Mouse (Mus musculus): Measurements from ENCODE around the gene Nme3. TPM values are rescaled to one million over a fixed set of nuclear protein-coding genes. Genes with fewer than 3 reads are reported as not detected.

Nme3 gene
- polyA plus RNA-seq (2012; rRNA removed; ENCODE audit: low replicate concordance), result 34.1 and 43.8 TPM in 2 replicates

DNA sequence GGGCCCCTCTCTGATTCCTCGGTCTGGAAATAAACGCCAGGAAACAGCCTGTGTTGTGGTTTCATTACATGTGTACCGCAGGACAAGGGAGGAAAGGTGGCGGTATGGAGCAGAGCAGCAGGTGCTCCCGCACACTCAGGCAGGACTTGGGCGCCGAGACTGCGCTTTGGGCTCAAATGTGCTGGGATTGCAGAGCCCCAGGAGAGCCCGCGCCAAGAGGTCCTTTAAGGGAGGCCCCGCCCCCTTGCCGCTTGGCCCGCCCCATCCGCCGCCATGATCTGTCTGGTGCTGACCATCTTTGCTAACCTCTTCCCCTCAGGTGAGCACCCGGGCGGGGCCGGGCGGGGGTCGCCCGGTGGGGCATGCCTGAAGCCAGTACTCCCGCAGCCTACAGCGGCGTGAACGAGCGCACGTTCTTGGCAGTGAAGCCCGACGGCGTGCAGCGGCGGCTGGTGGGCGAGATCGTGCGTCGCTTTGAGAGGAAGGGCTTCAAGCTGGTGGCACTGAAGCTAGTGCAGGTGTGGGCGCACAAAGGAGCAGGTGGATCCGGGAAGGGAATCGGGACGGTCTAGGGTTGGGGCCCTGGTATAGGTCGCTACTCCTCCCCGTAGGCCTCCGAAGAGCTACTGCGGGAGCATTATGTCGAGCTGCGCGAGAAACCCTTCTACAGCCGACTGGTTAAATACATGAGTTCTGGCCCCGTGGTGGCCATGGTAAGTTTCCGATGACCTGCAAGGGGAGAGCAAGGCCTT, at the start of gene Nme3:
Gene Nme3, plus strand, starts transcription at position 260 of the 752 bp plus-strand sequence.

DNA sequence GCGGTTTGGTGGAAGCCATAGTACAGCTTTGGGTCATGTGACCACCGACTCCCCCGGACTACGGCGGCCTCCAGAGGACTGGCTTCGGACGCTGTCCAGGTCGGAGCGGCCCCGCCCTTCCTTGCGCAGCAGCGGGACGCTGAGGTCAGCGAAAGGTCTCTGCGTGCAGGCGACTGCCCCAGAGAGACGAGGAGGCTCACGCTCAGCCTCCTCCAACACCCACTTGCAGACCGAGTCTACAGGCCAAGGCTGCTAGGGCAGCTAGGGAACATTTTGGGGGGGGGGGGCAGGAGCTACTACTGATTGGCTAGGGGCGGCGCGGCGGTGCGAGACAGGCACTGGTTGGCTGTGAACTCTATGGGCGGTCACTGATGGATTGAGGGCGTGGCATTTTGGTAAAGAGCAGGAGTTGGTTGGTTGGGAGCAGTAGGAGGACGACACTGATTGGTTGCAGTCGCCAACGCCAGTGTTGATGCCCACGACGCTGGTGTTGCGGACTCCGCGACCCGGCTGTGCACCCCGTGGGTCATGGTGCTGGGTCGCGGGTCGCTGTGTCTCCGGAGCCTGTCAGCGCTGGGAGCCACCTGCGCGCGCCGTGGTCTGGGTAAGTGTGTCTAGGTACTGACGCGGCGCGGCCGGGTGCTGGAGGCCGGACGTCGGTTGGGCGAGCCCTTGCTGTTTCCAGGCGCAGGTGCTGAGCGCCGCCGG, 46.1 kb upstream of the Nme3 start, which contains the start of gene Fahd1:
Gene Fahd1, minus strand, starts transcription at position 300 of the 708 bp plus-strand sequence.

DNA sequence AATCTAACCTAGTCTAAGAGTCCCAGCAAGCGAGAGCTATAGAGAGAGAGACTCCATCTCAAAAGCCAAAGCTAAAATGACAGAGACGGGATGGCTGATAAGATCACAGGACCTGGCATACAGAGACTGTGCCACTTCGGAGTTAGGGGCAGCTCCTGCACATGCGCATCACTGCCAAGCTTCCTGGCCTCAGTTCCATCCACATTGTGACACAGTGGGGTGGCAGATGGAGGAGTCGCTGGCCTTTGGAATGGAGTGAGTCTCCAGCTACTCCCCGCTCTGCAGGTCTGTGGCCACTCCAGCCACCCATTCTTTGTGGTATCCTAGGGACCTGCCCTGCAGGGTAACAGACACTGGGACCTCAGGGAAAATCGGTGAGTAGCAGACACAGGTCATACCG, 30.5 kb upstream of the Nme3 start, which contains the start of gene Igfals:
Gene Igfals, plus strand, starts transcription at position 222 of the 400 bp plus-strand sequence.

DNA sequence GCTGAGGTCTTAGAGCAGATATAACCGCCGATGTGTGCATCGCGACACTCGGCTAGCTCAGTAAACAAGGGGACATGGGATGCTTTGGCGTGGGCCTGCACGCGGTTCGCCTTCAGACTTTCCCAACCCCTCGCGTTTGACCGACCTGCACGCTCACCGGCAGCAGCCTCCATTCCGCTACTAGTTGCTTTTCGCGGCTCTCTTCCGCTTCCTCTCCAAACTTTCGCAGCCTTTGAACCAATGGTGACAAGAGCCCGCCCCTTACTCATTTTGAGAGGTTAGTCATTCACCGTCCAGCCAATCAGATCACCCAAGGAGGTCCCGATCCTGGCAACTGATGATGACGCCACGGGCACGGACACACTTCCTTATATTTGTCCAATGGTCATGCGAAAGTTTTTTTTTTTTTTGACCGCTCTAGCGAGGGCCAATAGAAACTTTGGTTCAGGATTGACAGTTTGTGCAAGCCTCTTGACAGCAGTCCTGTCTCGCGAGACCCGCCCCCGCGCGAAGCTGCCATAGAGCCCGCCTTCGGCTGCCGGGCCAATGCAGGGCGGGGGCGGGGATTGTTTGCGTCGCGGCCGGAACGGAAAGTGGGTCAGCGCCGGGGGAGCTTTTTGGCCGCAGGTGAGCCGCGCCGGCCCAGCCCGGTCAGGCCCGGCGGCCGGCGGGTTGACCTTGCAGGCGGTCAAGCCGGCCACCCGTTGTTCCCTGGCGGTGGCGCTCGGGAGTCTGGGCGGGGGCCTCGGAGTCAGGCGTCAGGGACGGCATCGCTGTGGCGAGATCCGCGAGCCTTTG, 10.0 kb upstream of the Nme3 start, which contains the start of the genes Nubp2 and Spsb3:
Gene Nubp2, minus strand, starts transcription at position 216 of the 798 bp plus-strand sequence.
Gene Spsb3, plus strand, starts transcription at position 510 of the 798 bp plus-strand sequence.

DNA sequence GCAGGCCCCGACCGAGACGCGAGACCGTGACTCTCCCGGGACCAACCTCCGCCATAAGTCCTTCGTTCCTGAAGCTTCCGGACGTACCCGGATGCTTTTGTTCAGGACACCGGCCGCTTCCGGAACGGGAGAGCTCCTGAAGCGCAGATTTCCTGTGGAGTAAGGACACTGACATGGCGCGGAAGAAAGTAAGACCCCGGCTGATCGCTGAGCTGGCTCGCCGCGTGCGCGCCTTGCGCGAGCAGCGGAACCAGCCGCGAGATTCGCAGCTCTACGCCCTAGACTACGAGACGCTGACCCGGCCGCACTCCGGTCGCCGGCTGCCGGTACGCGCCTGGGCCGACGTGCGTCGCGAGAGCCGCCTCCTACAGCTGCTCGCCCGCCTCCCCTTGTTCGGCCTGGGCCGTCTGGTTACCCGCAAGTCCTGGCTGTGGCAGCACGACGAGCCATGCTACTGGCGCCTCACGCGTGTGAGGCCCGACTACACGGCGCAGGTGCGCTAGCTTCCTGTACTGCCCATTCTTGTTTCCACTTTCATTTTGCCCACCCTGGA, 1.2 kb upstream of the Nme3 start, which contains the start of the genes Eme2 and Mrps34:
Gene Eme2, minus strand, starts transcription at position 93 of the 553 bp plus-strand sequence.
Gene Mrps34, plus strand, starts transcription at position 122 of the 553 bp plus-strand sequence.

DNA sequence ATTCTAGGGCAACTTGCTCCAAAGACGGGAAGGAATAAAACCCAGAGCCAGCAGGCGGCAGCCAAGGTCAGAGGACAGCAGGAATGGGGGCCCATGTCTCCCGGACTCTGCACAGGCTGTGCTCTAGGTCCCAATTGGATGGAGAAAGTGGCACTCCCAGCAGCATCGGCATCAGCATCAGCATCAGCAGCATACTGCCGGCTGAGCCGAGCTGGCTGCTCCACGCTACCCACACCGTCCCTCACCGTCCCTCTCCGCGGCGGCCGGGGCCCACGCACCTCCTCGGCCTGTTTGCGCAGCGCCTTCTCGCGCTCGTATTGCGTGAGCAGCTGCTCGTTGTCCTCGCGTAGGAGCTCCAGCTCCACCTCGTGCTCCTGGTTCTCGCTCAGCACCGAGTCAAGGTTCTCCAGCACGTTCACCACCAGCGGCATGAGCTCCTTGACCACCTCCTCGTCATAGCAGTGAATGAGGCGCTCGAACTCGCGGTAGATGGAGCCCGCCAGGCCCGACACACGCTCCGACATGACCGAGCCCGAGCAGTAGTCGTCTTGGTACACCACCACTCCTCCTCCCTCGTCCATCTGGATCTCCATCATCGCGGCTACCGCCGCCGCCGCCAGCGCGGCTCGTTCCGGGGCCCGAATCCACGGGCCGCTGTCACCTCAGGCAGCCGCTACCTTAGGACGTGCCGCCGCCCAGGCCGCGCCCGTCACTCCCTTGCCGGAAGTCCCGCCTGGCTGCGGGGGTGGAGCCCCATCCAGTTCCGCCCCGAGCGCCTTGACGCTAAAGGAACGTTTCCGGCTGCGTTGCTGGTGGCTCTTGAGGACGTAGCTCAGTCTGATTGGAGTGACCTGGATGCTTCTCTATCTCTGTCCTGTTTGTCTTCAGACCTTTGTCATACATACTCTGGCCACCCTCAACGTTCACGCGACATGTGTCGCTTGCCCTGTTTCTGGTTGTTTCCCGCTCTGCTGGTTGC, 40.2 kb downstream of the Nme3 start, which contains the start of gene Mapk8ip3:
Gene Mapk8ip3, minus strand, starts transcription at position 719 of the 979 bp plus-strand sequence.

Other genes starting within 250 kb of the Nme3 start
- gene Slc9a3r2, start 246.2 kb upstream of the Nme3 start, polyA plus RNA-seq (2012; rRNA removed; ENCODE audit: low replicate concordance), result 52.1 and 54.9 TPM in 2 replicates
- gene Npw, start 238.0 kb upstream of the Nme3 start, polyA plus RNA-seq (2012; rRNA removed; ENCODE audit: low replicate concordance), result 2.5 TPM in 1 of 2 replicates, not detected in the other
- gene Zfp598, start 226.8 kb upstream of the Nme3 start, polyA plus RNA-seq (2012; rRNA removed; ENCODE audit: low replicate concordance), result 59.0 and 79.0 TPM in 2 replicates
- 1.7 and 2.1 TPM in 2 replicates for gene Syngr3, start 206.5 kb upstream of the Nme3 start, polyA plus RNA-seq (2012; rRNA removed; ENCODE audit: low replicate concordance)
- gene Gfer, start 200.3 kb upstream of the Nme3 start, polyA plus RNA-seq (2012; rRNA removed; ENCODE audit: low replicate concordance), result 30.1 and 63.4 TPM in 2 replicates
- gene Noxo1, start 200.3 kb upstream of the Nme3 start, polyA plus RNA-seq (2012; rRNA removed; ENCODE audit: low replicate concordance), result 76.2 and 104 TPM in 2 replicates
- gene Tbl3, start 188.8 kb upstream of the Nme3 start, polyA plus RNA-seq (2012; rRNA removed; ENCODE audit: low replicate concordance), result 36.0 and 44.8 TPM in 2 replicates
- gene Rnf151, start 178.4 kb upstream of the Nme3 start, polyA plus RNA-seq (2012; rRNA removed; ENCODE audit: low replicate concordance), result 0.34 TPM in 1 of 2 replicates, not detected in the other
- gene Rps2, start 178.4 kb upstream of the Nme3 start, polyA plus RNA-seq (2012; rRNA removed; ENCODE audit: low replicate concordance), result 3,070 and 3,555 TPM in 2 replicates
- gene Ndufb10, start 172.0 kb upstream of the Nme3 start, polyA plus RNA-seq (2012; rRNA removed; ENCODE audit: low replicate concordance), result 314 and 554 TPM in 2 replicates
- gene Rpl3l, start 168.7 kb upstream of the Nme3 start, polyA plus RNA-seq (2012; rRNA removed; ENCODE audit: low replicate concordance), result not detected in 2 replicates
- gene Msrb1, start 159.9 kb upstream of the Nme3 start, polyA plus RNA-seq (2012; rRNA removed; ENCODE audit: low replicate concordance), result 71.2 and 109 TPM in 2 replicates
- gene Hs3st6, start 143.5 kb upstream of the Nme3 start, polyA plus RNA-seq (2012; rRNA removed; ENCODE audit: low replicate concordance), result 2.6 and 10.6 TPM in 2 replicates
- gene Meiob, start 92.2 kb upstream of the Nme3 start, polyA plus RNA-seq (2012; rRNA removed; ENCODE audit: low replicate concordance), result not detected in 2 replicates
- 213 and 369 TPM in 2 replicates for gene Hagh, start 56.4 kb upstream of the Nme3 start, polyA plus RNA-seq (2012; rRNA removed; ENCODE audit: low replicate concordance)
- 75.3 and 166 TPM in 2 replicates for gene Fahd1, start 46.1 kb upstream of the Nme3 start, polyA plus RNA-seq (2012; rRNA removed; ENCODE audit: low replicate concordance)
- gene Igfals, start 30.5 kb upstream of the Nme3 start, polyA plus RNA-seq (2012; rRNA removed; ENCODE audit: low replicate concordance), result 1.0 and 2.1 TPM in 2 replicates
- gene Nubp2, start 10.2 kb upstream of the Nme3 start, polyA plus RNA-seq (2012; rRNA removed; ENCODE audit: low replicate concordance), result 27.8 and 31.6 TPM in 2 replicates
- 86.7 and 115 TPM in 2 replicates for gene Spsb3, start 9.9 kb upstream of the Nme3 start, polyA plus RNA-seq (2012; rRNA removed; ENCODE audit: low replicate concordance)
- gene Eme2, start 1.4 kb upstream of the Nme3 start, polyA plus RNA-seq (2012; rRNA removed; ENCODE audit: low replicate concordance), result 20.8 and 32.6 TPM in 2 replicates
- gene Mrps34, start 1.4 kb upstream of the Nme3 start, polyA plus RNA-seq (2012; rRNA removed; ENCODE audit: low replicate concordance), result 189 and 532 TPM in 2 replicates
- 36.5 and 57.9 TPM in 2 replicates for gene Mapk8ip3, start 40.5 kb downstream of the Nme3 start, polyA plus RNA-seq (2012; rRNA removed; ENCODE audit: low replicate concordance)
- 6.7 and 8.4 TPM in 2 replicates for gene Jpt2, start 64.2 kb downstream of the Nme3 start, polyA plus RNA-seq (2012; rRNA removed; ENCODE audit: low replicate concordance)
- gene Cramp1l, start 119.3 kb downstream of the Nme3 start, polyA plus RNA-seq (2012; rRNA removed; ENCODE audit: low replicate concordance), result 5.8 and 8.0 TPM in 2 replicates
- gene Ift140, start 119.6 kb downstream of the Nme3 start, polyA plus RNA-seq (2012; rRNA removed; ENCODE audit: low replicate concordance), result 5.5 and 5.6 TPM in 2 replicates
- gene Tmem204, start 187.1 kb downstream of the Nme3 start, polyA plus RNA-seq (2012; rRNA removed; ENCODE audit: low replicate concordance), result 14.0 and 15.0 TPM in 2 replicates
- 5.7 and 6.4 TPM in 2 replicates for gene Telo2, start 219.5 kb downstream of the Nme3 start, polyA plus RNA-seq (2012; rRNA removed; ENCODE audit: low replicate concordance)
- 0.20 TPM in 1 of 2 replicates, not detected in the other for gene Ptx4, start 224.3 kb downstream of the Nme3 start, polyA plus RNA-seq (2012; rRNA removed; ENCODE audit: low replicate concordance)
- gene Clcn7, start 236.9 kb downstream of the Nme3 start, polyA plus RNA-seq (2012; rRNA removed; ENCODE audit: low replicate concordance), result 15.3 and 15.8 TPM in 2 replicates

Measured in duodenum, adult 2 months (tissue).